Mouse (Mus musculus): ENCODE results near the gene Dvl1. TPM values are rescaled to one million over a fixed set of nuclear protein-coding genes. Genes with fewer than 3 reads are reported as not detected.

Gene Dvl1
- polyA plus RNA-seq, 1 experiment: 153 TPM

DNA sequence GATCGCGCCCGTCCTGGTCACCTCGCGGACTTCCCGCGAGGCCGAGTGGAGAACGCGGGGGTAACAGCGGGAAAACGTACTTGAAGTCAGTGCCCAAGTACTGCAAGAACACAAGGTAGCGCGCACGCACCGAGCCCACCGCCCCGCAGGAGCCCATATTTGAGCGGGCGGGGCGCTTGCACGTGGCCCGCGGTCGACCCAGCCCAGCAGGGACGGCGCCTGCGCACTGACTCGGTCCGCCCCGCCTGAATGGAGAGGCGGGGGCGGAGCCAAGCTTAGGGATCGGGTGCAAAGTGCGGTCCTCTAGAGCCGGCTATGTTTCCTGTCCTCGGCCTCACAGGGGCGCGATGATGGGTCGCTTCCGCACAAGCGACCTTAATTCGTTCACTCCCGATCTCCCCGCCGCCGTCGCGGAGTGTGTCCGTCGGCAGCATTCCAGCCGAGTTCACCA, 44.4 kb downstream of the Dvl1 start, which contains the start of the genes Pusl1 and Acap3:
Pusl1 (minus strand) TSS at position 231 of the 451 bp plus-strand sequence.
Acap3 (plus strand) TSS at position 272 of the 451 bp plus-strand sequence.
- peaks cover 21% of the 10 kb centered on the region for H3K4me1 ChIP-seq (ENCODE audit: control insufficient read depth, insufficient read depth, insufficient read length, low read length)
- under 1% methylated on average over 52 of the region's 52 CpGs for WGBS
- TF ChIP-seq CTCF (IDR thresholded peaks at IDR 0.05; ENCODE audit: extremely low read depth, insufficient read length, insufficient replicate concordance, low read depth, low read length): no peak
- no peak; the same call in 1 of the 2 replicates for TF ChIP-seq POLR2A (IDR thresholded peaks at IDR 0.05; ENCODE audit: low read depth, low read length)

DNA sequence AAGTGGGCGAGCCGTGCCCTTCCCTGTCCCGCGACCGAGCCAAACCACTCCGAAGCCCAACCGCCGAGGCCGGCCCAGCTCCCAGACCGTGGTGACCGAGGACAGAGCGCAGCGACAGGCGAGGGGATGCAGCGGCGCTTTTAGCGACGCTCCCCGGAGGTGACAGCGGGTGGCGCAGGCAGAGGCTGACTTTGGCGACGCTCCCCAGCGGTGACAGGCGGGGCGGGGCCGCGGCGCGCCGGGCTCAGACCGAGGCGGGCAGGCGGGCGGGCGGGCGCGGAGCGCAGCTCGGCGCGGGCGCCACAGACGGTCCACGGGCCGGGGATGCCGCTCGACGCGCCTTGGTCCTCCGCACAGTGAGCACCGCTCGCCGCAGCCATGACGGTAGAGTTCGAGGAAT, 44.8 kb downstream of the Dvl1 start:
- no peaks in the 10 kb centered on the region for H3K27me3 ChIP-seq (ENCODE audit: control insufficient read depth, insufficient read depth, low read length)
- peaks cover 15% of the 10 kb centered on the region for H3K36me3 ChIP-seq (ENCODE audit: control insufficient read depth, insufficient read depth, low read length)
- H3K4me3 ChIP-seq (ENCODE audit: low read depth, low read length): peak overlapping the region; percentile 90
- peaks cover 21% of the 10 kb centered on the region for H3K4me1 ChIP-seq (ENCODE audit: control insufficient read depth, insufficient read depth, insufficient read length, low read length)
- TF ChIP-seq CTCF (IDR thresholded peaks at IDR 0.05; ENCODE audit: extremely low read depth, insufficient read length, insufficient replicate concordance, low read depth, low read length): peak; percentile 35; the same call in 1 of the 2 replicates
- no peak; the same call in 1 of the 2 replicates for TF ChIP-seq POLR2A (IDR thresholded peaks at IDR 0.05; ENCODE audit: low read depth, low read length)
- WGBS: 2% methylated on average over 56 of the region's 56 CpGs
- peak overlapping the region; percentile 100 for H3K27ac ChIP-seq (ENCODE audit: insufficient read depth, low read depth, low read length)

More for the DNA sequence above, 44.4 kb downstream of the Dvl1 start, which contains the start of the genes Pusl1 and Acap3:
- Histone ChIP-seq H3K27ac (ENCODE audit: insufficient read depth, low read depth, low read length) (peak within 1 kb of the TSS; percentile 100), H3K36me3 (ENCODE audit: control insufficient read depth, insufficient read depth, low read length) (peaks cover 18% of the 10 kb centered on the region), H3K4me3 (ENCODE audit: low read depth, low read length) (peak within 1 kb of the TSS; percentile 90), H3K27me3 (ENCODE audit: control insufficient read depth, insufficient read depth, low read length) (no peaks in the 10 kb centered on the region)

DNA sequence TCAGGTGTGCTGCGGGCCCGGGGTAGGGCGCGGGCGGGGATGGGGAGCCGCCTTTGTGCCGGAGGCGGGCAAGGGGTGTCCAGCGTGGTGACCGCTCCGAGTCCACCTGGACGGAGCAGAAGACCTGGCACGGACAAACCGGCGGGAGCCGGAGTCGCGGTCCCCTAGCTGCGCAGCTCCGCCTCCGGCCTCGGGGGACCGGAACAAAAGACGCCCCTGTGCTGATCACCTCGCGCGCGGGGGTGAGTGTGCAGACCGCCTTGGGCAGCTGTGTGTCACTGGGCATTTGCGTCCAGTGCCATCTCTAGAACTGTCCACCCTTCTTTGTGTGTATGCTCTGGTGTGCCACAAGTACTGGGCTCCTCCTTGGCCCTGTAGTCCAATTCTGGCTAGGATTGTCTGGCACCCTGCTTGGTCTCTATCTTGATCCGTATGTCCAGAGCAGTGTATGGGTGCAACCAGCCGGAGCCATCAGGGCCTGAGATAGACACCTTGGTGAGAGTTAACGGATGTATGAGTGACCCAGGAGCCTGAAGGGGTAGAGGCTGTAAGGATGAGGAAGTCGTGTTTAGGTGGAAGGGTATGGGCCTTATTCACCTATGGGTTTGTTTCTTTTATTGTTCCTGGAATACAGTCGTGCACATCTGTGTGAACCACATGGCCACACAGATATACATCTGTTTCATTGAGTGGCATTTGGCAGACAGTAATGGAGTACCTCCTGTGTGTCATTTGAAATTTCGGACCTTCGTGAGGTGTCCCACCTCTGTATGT, 45.4 kb downstream of the Dvl1 start:
- no peak for TF ChIP-seq POLR2A (IDR thresholded peaks at IDR 0.05; ENCODE audit: low read depth, low read length)
- no peak for TF ChIP-seq CTCF (IDR thresholded peaks at IDR 0.05; ENCODE audit: extremely low read depth, insufficient read length, insufficient replicate concordance, low read depth, low read length)
- Histone ChIP-seq H3K27me3 (ENCODE audit: control insufficient read depth, insufficient read depth, low read length) (no peaks in the 10 kb centered on the region), H3K4me1 (ENCODE audit: control insufficient read depth, insufficient read depth, insufficient read length, low read length) (peaks cover 21% of the 10 kb centered on the region), H3K36me3 (ENCODE audit: control insufficient read depth, insufficient read depth, low read length) (peaks cover 11% of the 10 kb centered on the region), H3K4me3 (ENCODE audit: low read depth, low read length) (peak overlapping the region; percentile 90), H3K27ac (ENCODE audit: insufficient read depth, low read depth, low read length) (peak overlapping the region; percentile 29; the same call in 1 of the 2 replicates)
- WGBS: 5% methylated on average over 37 of the region's 37 CpGs

DNA sequence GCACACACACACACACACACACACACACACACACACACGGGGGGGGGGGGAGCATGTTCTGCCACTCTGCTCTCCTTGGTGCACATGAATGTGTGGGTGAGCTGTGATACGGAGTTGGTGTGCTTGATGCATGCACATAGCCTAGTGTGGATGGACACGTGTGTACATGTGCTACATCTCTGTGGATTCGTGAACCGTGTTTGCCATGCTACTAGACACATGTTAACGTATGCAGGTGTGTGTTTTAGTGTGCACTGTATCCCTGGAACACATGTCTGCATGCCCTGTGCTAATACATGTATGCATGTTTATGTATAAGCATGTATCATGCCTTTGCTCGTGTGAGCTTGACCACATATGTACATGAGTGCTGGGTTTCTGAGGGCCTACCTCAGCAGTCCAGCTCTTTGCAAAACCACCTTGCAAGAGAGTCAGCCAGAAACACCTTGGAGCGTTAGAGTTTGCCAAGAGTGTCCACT, 46.0 kb downstream of the Dvl1 start:
- H3K36me3 ChIP-seq (ENCODE audit: control insufficient read depth, insufficient read depth, low read length): peaks cover 6% of the 10 kb centered on the region
- no peaks in the 10 kb centered on the region for H3K27me3 ChIP-seq (ENCODE audit: control insufficient read depth, insufficient read depth, low read length)
- WGBS: 77% methylated on average over 8 of the region's 8 CpGs
- H3K27ac ChIP-seq (ENCODE audit: insufficient read depth, low read depth, low read length): no peak overlapping the region
- H3K4me1 ChIP-seq (ENCODE audit: control insufficient read depth, insufficient read depth, insufficient read length, low read length): peaks cover 21% of the 10 kb centered on the region
- TF ChIP-seq POLR2A (IDR thresholded peaks at IDR 0.05; ENCODE audit: low read depth, low read length) (no peak), CTCF (IDR thresholded peaks at IDR 0.05; ENCODE audit: extremely low read depth, insufficient read length, insufficient replicate concordance, low read depth, low read length) (no peak)
- H3K4me3 ChIP-seq (ENCODE audit: low read depth, low read length): peak overlapping the region; percentile 27; the same call in 1 of the 2 replicates

DNA sequence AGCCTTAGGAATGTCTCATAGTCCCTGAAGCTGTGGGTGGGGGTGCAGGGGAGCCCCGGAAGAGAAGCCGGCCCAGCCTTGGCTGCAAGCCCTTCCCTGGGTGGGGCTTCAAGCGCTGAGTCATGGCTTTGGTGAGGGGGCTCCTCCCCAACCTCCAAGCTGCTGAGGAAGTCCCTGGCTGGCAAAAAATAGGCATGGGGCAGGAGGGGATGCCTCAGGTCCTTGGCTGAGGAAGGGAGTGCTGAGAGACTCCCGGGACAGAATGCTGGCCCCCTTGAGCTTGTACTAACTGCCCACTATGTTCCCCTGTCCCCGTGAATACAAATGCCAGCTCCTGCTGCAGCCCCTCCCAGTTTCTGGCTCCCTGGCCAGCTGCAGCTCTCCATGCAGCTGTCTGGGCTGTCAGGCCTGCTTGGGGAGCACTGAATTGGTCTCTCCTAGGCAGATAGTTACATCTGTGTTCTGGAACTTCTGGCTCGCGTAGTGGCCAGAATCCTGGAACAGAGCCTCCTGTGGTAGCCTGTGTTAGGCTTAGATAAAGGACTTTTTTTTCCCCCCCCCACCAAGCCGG, 47.2 kb downstream of the Dvl1 start:
- Histone ChIP-seq H3K4me1 (ENCODE audit: control insufficient read depth, insufficient read depth, insufficient read length, low read length) (peaks cover 21% of the 10 kb centered on the region), H3K27ac (ENCODE audit: insufficient read depth, low read depth, low read length) (peak overlapping the region; percentile 64), H3K4me3 (ENCODE audit: low read depth, low read length) (peak overlapping the region; percentile 22; the same call in 1 of the 2 replicates), H3K36me3 (ENCODE audit: control insufficient read depth, insufficient read depth, low read length) (peaks cover 5% of the 10 kb centered on the region), H3K27me3 (ENCODE audit: control insufficient read depth, insufficient read depth, low read length) (no peaks in the 10 kb centered on the region)
- 25% methylated on average over 8 of the region's 8 CpGs for WGBS
- TF ChIP-seq POLR2A (IDR thresholded peaks at IDR 0.05; ENCODE audit: low read depth, low read length) (no peak), CTCF (IDR thresholded peaks at IDR 0.05; ENCODE audit: extremely low read depth, insufficient read length, insufficient replicate concordance, low read depth, low read length) (no peak)

DNA sequence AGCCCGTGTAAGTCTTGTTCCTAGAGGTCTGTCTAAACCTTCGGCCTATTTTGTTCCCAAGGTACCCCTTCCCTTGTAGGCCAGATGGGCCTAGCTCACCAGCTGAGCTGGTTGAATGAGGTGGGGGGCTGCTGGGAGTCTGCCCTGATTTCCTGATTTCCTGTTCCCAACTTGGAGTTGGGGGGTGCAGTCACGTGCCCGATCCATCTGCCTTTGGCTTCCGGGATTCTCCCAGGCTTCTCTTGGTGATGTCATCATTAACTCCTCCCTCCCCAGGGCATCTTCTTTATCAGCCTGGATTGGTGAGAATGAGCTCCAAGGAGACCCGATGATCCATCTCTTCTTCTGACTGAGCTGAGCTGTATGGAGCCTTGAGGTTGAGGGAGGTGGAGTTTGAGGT, 48.0 kb downstream of the Dvl1 start:
- TF ChIP-seq POLR2A (IDR thresholded peaks at IDR 0.05; ENCODE audit: low read depth, low read length) (no peak), CTCF (IDR thresholded peaks at IDR 0.05; ENCODE audit: extremely low read depth, insufficient read length, insufficient replicate concordance, low read depth, low read length) (no peak)
- Histone ChIP-seq H3K27ac (ENCODE audit: insufficient read depth, low read depth, low read length) (peak overlapping the region; percentile 64), H3K4me1 (ENCODE audit: control insufficient read depth, insufficient read depth, insufficient read length, low read length) (peaks cover 21% of the 10 kb centered on the region), H3K4me3 (ENCODE audit: low read depth, low read length) (peak overlapping the region; percentile 15), H3K27me3 (ENCODE audit: control insufficient read depth, insufficient read depth, low read length) (no peaks in the 10 kb centered on the region), H3K36me3 (ENCODE audit: control insufficient read depth, insufficient read depth, low read length) (peaks cover 8% of the 10 kb centered on the region)
- 62% methylated on average over 6 of the region's 6 CpGs for WGBS

DNA sequence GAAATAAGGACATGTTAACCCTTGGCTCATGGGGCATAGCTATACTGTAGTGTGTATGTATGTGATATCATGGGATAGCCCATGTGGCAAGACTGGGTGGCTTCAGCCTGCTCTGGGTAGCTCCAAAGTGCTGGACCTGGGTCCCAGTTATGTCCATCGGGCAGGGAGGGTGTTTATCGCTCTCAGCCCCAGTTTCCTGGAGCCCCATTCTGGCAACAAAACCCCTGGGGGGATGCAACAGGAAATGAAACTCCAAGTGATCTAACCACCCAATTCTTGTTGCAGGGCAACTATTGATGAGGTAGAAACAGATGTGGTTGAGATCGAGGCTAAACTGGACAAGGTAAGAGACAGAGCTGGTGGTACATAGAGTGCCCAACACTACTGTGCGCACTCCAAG, 48.6 kb downstream of the Dvl1 start:
- no peak overlapping the region for H3K4me3 ChIP-seq (ENCODE audit: low read depth, low read length)
- no peak for TF ChIP-seq POLR2A (IDR thresholded peaks at IDR 0.05; ENCODE audit: low read depth, low read length)
- no peak for TF ChIP-seq CTCF (IDR thresholded peaks at IDR 0.05; ENCODE audit: extremely low read depth, insufficient read length, insufficient replicate concordance, low read depth, low read length)
- H3K27me3 ChIP-seq (ENCODE audit: control insufficient read depth, insufficient read depth, low read length): no peaks in the 10 kb centered on the region
- WGBS: 91% methylated on average over 4 of the region's 4 CpGs
- H3K27ac ChIP-seq (ENCODE audit: insufficient read depth, low read depth, low read length): no peak overlapping the region
- peaks cover 8% of the 10 kb centered on the region for H3K36me3 ChIP-seq (ENCODE audit: control insufficient read depth, insufficient read depth, low read length)
- H3K4me1 ChIP-seq (ENCODE audit: control insufficient read depth, insufficient read depth, insufficient read length, low read length): peaks cover 16% of the 10 kb centered on the region

Data from small intestine, adult 2 months (tissue).